Mouse (Mus musculus) frontal cortex, postnatal 14 days (tissue): ENCODE measurements at regions not wholly inside any gene's neighbourhood (a gene's known extent, or its start where the extent isn't known, plus 50 kb on each side); places are given as distances from the start of the nearest gene placed in this dataset.

ENCODE experiments used
- DNase-seq, 2 experiments: peaks; one replicate each; pipeline ENCODE4 v3.0.0; 2022; ENCODE audit warnings: low spot score in 2 of 2

DNA sequence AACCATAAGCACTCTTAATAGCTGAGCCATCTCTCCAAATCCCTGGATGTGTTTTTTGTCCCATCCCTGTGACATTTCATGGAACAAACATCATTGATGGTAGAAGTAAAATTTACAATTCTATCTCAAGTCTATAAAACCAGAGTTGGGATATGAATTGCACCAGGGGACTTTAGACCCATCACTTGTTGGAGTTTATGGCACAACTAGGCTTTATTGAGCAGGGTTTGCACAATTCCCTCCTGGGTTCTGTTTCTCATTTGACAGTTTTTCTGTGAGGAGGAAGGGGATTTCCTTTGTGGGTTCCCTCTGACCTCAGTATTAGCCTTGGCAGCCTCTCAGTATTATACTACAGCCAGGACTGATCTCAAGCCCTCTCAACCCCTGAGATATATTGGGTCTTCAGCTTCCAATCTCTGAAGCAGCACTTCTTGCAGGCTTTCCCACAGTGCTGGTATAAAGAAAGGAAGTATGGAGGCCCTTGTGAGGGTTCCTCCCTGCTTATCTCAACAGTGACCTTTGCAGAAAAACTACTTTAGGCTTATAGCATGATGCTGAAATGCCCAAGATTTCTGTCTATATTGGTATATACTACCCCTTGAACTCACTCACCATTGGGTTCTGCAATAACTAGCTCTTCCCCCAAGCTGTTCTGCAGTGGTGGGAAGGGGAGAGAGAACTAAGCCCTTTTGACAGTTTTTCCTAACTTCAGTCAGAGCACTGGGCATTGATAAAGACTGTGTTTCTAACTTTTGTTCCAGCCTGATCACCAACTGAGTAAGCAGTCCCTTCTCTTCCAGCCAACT lies 582.4 kb downstream of the 1190002N15Rik start:
- DNase-seq: no peak

DNA sequence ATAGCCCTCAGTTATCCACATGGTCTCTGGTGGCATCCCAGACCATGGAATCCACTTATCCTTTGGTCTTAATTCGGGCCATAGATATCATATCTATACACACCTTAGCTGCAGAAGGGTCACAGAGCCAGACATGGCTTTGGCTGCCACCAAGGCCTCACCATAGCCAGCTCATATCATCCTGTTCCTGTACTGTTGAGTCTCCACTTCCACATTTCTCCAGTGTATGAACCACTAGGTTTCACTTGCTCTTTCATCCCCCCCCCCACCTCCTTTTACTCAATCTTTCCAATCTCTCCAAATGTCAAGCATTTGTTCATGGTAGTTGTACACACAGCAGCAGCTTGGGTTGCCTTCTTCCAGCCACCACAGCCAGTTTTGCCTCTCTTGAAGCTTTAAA lies 589.2 kb downstream of the 1190002N15Rik start:
- no peak for DNase-seq

DNA sequence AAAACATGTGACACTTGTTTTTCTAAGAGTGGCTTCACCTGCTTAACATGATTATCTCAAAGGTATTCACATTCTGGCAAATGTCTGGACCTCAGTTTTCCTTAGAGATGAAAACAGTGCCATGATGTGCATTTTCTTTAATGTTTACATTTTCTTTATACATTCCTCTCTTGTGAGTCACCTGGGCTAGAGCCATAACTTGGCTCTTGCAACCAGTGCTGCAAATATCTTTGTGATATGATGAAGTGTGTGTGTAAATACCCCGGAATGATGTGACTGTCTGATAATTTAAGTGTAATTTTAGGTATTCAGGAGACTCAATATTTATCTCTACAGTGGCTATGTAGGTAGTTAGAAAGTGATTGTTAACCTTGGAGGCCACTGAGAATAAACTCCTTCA lies 590.8 kb downstream of the 1190002N15Rik start:
- DNase-seq: no peak

DNA sequence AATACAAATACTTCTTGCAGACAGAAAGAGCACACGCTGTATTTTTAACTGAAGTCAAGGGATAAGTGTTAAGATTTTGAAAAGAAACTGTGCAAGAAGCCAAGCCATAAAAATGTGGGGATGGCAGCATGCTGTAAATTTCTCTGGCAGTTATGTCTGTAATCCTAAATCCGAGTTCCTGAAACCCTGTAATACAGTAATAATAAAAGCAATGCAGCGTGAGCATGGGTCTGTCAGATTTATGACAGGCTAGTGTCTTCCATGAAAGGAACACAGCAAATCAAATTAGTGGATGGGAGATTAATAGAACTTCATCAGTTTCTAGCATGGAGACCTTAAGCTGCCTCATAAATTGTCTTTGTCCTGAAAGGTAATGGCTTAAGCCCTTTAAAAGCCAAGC lies 597.7 kb downstream of the 1190002N15Rik start:
- DNase-seq: no peak

DNA sequence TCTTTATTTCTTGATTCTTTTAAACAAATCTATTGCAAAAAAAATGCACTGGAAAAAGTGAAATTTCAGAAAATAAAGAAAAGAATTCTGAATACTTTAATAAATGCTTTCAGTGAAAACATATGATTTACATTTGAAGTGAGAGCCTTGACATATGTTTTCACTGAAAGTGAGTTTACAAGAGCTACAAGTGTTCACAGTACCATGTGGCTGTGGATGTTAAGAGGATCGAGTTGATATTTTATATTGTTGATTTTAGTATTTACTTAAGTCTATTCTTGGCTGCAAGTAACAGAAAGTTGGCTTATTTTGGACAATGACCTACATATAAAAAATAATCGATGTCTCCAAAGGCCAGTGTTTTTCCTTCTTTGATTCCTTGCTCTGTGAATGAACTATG lies 607.2 kb downstream of the 1190002N15Rik start:
- DNase-seq: no peak

GRCm38 (mm10) chr9:93889256-93889655 lies 648.6 kb downstream of the 1190002N15Rik start:
- DNase-seq: no peak

GRCm38 (mm10) chr9:93880112-93880511 lies 657.8 kb downstream of the 1190002N15Rik start:
- no peak for DNase-seq

- no peak for DNase-seq
These were observed 658.3 kb downstream of the 1190002N15Rik start for GRCm38 (mm10) chr9:93879572-93879971.

DNA sequence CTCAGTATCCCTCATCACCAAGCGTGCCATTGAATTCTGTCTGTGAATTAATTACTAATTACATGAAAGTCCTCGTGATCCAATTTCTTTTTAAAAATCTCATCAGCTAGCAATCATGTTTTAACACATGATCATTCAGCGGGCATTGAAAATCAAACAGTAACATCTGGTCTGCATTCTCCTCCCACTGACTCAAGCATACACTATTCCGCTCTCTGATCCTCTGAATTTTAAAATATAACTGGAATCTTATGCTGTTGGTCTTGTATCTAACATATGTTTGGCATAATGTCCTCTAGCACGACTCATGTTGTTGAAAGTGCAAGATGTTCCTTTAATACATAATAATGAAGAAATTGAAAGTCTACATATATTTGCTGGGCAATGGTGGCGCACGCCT lies 667.1 kb downstream of the 1190002N15Rik start:
- DNase-seq: no peak

GRCm38 (mm10) chr9:93857937-93858336 lies 679.9 kb downstream of the 1190002N15Rik start:
- DNase-seq: no peak

DNA sequence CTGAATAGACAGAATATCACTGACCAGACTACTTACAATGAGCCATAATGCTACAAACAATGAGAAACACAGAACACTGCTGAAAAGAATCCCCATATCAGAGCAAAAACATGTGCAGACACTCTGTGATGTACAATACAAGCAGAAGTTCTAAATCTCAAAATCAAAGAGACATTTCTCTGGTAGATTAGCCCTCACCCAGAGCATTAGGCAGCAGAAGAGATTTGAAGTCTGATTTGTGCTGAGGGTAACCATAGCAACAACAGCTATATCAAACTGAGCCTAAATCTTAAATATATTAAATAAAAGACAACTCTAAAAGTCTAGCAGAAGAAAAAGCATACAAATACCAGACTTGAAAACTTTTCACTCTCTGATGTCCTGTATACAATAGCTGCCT lies 691.5 kb downstream of the 1190002N15Rik start:
- no peak for DNase-seq

- DNase-seq: no peak
These were observed 694.0 kb downstream of the 1190002N15Rik start for GRCm38 (mm10) chr9:93843869-93844268.
